Mouse (Mus musculus): ENCODE data around the gene Smim1.

DNA sequence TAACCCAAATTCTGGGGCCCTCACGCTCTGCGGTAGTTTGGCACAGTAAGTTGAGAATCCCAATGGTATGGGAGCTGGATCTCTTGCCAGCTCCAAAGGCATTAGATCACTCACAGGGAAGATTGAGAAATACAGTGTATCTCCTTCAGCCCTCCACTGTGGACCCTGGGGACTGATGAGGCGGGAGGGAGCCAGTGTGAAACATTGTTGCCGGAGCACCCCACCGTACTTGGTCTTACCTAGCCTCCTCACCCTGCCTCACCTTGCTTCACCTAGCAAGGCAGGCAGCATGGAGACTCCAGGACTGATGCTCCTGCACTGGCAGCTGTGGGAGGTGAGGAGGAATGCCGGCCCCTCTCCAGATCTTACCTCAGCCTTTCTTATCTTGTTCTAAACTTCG, 29.5 kb upstream of the Smim1 start:
- TF ChIP-seq CTCF (IDR thresholded peaks at IDR 0.05; ENCODE audit: low read depth), result no peak
- TF ChIP-seq EP300 (IDR thresholded peaks at IDR 0.05; ENCODE audit: low read depth), result no peak
